Mouse (Mus musculus): ENCODE results near the gene Phyh. TPM values are rescaled to one million over a fixed set of nuclear protein-coding genes. Genes with fewer than 3 reads are reported as not detected.
A peak's percentile ranks its signal among the peaks of the same experiment; 100 is the strongest.

Phyh gene
- polyA plus RNA-seq, 1 experiment, result not detected

GRCm38 (mm10) chr2:4909909-4910308, 8.9 kb upstream of the Phyh start:
- Histone ChIP-seq H3K4me1 (ENCODE audit: control insufficient read depth, insufficient read depth, low read length) (no peaks in the 10 kb centered on the region), H3K27ac (ENCODE audit: insufficient read depth, low read depth, low read length) (no peak overlapping the region), H3K4me3 (ENCODE audit: insufficient read depth, low read depth, low read length) (no peak overlapping the region)
- TF ChIP-seq POLR2A (IDR thresholded peaks at IDR 0.05; ENCODE audit: insufficient read depth, low read depth, low read length), result no peak
- 73% methylated on average over 6 of the region's 6 CpGs for WGBS

GRCm38 (mm10) chr2:4910521-4910920, 8.3 kb upstream of the Phyh start:
- H3K27ac ChIP-seq (ENCODE audit: insufficient read depth, low read depth, low read length), result no peak overlapping the region
- no peaks in the 10 kb centered on the region for H3K4me1 ChIP-seq (ENCODE audit: control insufficient read depth, insufficient read depth, low read length)
- no peak for TF ChIP-seq POLR2A (IDR thresholded peaks at IDR 0.05; ENCODE audit: insufficient read depth, low read depth, low read length)
- no peak for TF ChIP-seq CTCF (IDR thresholded peaks at IDR 0.05; ENCODE audit: insufficient read depth, low read depth, low read length)
- no peak overlapping the region for H3K4me3 ChIP-seq (ENCODE audit: insufficient read depth, low read depth, low read length)
- WGBS, result 93% methylated on average over 4 of the region's 4 CpGs

DNA sequence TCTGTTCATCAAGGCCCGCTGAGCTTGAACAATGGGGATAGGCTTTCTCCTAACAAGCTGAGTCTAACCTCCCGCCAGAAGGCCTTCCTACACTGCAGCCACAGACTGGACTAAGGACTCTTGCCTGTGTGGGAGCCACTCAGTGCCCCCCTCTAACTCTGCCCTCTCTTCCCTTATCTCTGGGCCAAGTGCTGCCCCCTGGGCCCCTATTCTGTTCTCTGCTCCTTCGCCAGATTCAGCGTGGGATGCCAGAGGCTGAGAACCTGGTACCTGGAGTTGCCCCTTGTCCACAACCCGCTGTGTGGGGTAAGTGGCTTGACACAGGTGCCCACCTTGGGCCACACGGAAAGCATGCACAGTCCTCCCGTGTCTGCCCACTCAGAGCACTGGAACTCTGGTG, 4.9 kb upstream of the Phyh start:
- Histone ChIP-seq H3K4me1 (ENCODE audit: control insufficient read depth, insufficient read depth, low read length) (peaks cover 2% of the 10 kb centered on the region), H3K4me3 (ENCODE audit: insufficient read depth, low read depth, low read length) (no peak overlapping the region), H3K27ac (ENCODE audit: insufficient read depth, low read depth, low read length) (no peak overlapping the region)
- 87% methylated on average over 7 of the region's 7 CpGs for WGBS
- no peak for TF ChIP-seq POLR2A (IDR thresholded peaks at IDR 0.05; ENCODE audit: insufficient read depth, low read depth, low read length)

DNA sequence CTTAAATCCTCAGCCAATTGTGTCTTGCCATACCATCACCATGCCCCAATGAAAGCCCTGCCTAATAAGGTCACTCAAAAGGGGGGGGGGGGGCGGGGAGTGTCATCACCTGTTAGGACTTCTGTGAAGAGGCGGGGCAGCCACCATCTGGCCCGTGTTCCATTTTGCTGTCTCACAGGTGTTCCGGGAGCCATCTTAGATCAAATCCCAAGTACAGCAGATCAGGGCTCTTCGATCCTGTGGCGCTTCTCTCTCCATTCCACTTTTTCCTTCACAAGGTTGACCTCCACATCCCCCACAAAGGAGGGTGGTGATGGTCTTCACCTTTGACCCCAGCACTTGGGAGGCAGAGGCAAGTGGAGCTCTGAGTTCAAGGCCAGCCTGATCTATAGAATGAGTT, 2.8 kb upstream of the Phyh start:
- WGBS, result 88% methylated on average over 6 of the region's 6 CpGs
- Histone ChIP-seq H3K4me1 (ENCODE audit: control insufficient read depth, insufficient read depth, low read length) (peaks cover 9% of the 10 kb centered on the region), H3K27ac (ENCODE audit: insufficient read depth, low read depth, low read length) (no peak overlapping the region), H3K4me3 (ENCODE audit: insufficient read depth, low read depth, low read length) (no peak overlapping the region)
- TF ChIP-seq POLR2A (IDR thresholded peaks at IDR 0.05; ENCODE audit: insufficient read depth, low read depth, low read length) (no peak), CTCF (IDR thresholded peaks at IDR 0.05; ENCODE audit: insufficient read depth, low read depth, low read length) (no peak)

DNA sequence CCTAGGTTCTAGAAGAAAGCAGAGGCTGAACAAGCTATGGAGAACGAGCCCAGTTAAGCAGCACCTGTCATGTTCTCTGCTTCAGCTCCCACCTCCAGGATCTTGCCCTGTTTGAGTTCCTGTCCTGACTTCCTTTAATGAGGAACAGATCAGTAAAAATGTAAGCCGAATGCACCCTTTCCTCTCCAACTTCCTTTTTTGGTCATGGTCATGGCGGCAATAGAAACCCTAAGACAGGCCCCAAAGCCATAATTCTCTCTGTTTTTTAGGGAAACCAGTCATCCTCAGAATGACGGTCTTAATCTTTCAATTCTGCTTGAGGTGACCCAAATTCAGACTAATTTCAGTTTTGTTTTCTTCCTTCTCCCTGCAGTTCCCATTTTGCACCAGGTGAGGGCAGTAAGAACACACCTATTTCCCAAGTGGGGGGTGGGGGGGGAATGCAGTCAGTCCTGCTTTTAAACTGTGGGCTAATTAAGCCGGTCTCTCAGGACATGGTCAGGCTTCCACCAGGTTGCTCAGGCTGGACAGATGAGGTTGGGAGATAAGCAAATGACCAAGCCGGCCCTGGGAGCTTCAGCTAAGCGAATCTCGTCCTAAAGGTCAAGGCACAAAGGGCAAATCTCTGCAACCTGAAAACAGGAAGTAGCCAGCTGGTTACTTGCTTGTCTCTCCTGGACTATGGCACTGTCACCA, 1.3 kb upstream of the Phyh start:
- H3K27ac ChIP-seq (ENCODE audit: insufficient read depth, low read depth, low read length), result no peak overlapping the region
- H3K4me1 ChIP-seq (ENCODE audit: control insufficient read depth, insufficient read depth, low read length), result peaks cover 9% of the 10 kb centered on the region
- 19% methylated on average over 8 of the region's 8 CpGs for WGBS
- H3K4me3 ChIP-seq (ENCODE audit: insufficient read depth, low read depth, low read length), result no peak overlapping the region
- TF ChIP-seq CTCF (IDR thresholded peaks at IDR 0.05; ENCODE audit: insufficient read depth, low read depth, low read length), result peak; percentile 53
- no peak for TF ChIP-seq POLR2A (IDR thresholded peaks at IDR 0.05; ENCODE audit: insufficient read depth, low read depth, low read length)

DNA sequence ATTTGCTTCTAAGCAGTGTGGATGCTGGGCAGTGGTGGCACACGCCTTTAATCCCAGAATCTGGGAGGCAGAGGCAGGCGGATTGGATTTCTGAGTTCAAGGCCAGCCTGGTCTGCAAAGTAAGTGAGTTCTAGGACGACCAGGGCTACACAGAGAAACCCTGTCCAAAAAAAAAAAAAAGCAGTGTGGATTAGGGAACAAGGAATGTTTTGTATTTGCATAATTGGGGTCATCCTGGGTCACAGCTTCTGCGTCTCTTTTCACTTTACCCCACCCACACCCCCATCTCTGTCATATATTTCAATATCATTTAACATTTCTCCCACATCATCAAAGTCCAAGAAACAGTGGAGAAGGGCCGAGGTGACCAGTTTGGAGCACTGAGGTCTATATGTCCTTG, 2.2 kb downstream of the Phyh start:
- TF ChIP-seq CTCF (IDR thresholded peaks at IDR 0.05; ENCODE audit: insufficient read depth, low read depth, low read length), result no peak
- no peak for TF ChIP-seq POLR2A (IDR thresholded peaks at IDR 0.05; ENCODE audit: insufficient read depth, low read depth, low read length)
- 85% methylated on average over 5 of the region's 5 CpGs for WGBS
- Histone ChIP-seq H3K4me3 (ENCODE audit: insufficient read depth, low read depth, low read length) (no peak overlapping the region), H3K27ac (ENCODE audit: insufficient read depth, low read depth, low read length) (no peak overlapping the region), H3K4me1 (ENCODE audit: control insufficient read depth, insufficient read depth, low read length) (peaks cover 9% of the 10 kb centered on the region)

DNA sequence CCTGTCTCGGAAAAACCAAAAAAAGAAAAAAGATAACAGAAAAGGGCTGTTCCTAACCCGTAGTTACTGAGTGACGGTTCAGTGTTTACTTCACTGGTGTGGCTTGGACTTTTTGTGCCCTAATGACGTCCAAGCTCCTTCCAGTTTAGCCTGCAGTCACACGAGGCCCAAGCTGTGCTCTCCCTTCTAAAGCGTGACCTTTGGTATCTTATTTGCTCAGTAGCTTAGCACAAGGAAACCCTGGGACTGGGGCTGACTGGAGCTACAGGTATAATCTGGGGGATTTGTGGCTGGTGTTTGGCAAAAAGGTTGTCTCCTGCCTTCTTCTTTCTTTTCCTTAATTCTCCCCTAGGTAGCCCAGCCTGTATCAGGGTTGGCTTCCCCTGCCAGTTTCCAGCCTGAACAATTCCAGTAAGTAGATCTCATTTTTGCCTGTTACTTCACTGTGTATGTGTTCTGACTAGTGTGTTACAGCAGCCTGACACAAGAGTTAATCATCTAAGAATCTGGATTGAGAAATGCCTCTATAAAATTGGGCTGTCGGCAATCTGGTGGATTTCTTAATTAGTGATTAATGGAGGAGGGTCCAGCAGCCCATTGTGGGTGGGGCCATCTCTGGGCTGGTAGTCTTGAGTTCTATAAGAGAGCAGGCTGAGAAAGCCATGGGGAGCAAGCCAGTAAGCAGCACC, 3.8 kb downstream of the Phyh start:
- TF ChIP-seq CTCF (IDR thresholded peaks at IDR 0.05; ENCODE audit: insufficient read depth, low read depth, low read length) (no peak), POLR2A (IDR thresholded peaks at IDR 0.05; ENCODE audit: insufficient read depth, low read depth, low read length) (no peak)
- Histone ChIP-seq H3K27ac (ENCODE audit: insufficient read depth, low read depth, low read length) (no peak overlapping the region), H3K4me3 (ENCODE audit: insufficient read depth, low read depth, low read length) (no peak overlapping the region), H3K4me1 (ENCODE audit: control insufficient read depth, insufficient read depth, low read length) (peaks cover 8% of the 10 kb centered on the region)
- WGBS, result 69% methylated on average over 7 of the region's 7 CpGs

- Histone ChIP-seq H3K27ac (ENCODE audit: insufficient read depth, low read depth, low read length) (no peak overlapping the region), H3K4me3 (ENCODE audit: insufficient read depth, low read depth, low read length) (no peak overlapping the region), H3K4me1 (ENCODE audit: control insufficient read depth, insufficient read depth, low read length) (no peaks in the 10 kb centered on the region)
- TF ChIP-seq POLR2A (IDR thresholded peaks at IDR 0.05; ENCODE audit: insufficient read depth, low read depth, low read length) (no peak), CTCF (IDR thresholded peaks at IDR 0.05; ENCODE audit: insufficient read depth, low read depth, low read length) (no peak)
- 93% methylated on average over 3 of the region's 3 CpGs for WGBS
These were observed 8.6 kb downstream of the Phyh start for GRCm38 (mm10) chr2:4927391-4927790.

GRCm38 (mm10) chr2:4929230-4929629, 10.4 kb downstream of the Phyh start:
- no peak overlapping the region for H3K27ac ChIP-seq (ENCODE audit: insufficient read depth, low read depth, low read length)
- TF ChIP-seq CTCF (IDR thresholded peaks at IDR 0.05; ENCODE audit: insufficient read depth, low read depth, low read length) (no peak), POLR2A (IDR thresholded peaks at IDR 0.05; ENCODE audit: insufficient read depth, low read depth, low read length) (no peak)
- WGBS, result 85% methylated on average over 2 of the region's 2 CpGs
- H3K4me1 ChIP-seq (ENCODE audit: control insufficient read depth, insufficient read depth, low read length), result no peaks in the 10 kb centered on the region
- H3K4me3 ChIP-seq (ENCODE audit: insufficient read depth, low read depth, low read length), result no peak overlapping the region
